8 mouse cellular contexts compared by ENCODE assay signal in the genomic region with DNA sequence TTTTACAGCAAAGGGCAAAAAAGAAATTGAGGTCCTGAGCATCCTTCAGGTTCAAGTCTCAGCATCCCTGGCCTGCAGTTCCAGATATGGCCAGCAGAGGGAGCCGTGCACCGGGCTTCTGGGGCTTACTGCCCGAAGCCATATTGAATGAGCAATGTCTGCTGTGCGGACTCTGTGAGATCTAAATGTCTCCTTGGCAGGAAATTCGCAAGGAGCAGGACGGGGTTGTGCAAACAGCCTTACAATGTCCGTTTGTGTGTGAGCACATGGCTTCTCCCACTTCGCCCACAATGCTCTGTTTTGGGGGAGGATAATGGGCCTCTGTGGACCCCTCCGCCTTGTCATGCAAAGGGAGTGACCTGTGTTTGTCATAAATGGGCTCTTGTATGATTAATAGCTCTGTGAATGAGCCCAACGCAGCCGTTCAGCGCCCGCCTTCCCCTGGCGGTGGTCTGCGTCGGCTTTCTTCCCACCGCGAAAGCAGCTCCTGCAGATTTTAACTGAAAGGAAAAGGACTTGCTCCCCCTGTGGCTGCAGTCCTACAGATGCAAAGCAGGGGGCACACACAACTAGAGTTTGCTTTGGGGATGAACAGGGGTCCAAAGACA.
DNase-seq lines count a peak whose midpoint lies in the region.

No protein-coding gene starts in this region.

- H3K4me1 ChIP-seq in megakaryocyte, embryonic 14.5 days, result peaks cover 37% of the 10 kb centered on the region

- H3K9me3 ChIP-seq in megakaryocyte, embryonic 14.5 days, result no peaks in the 10 kb centered on the region

- H3K27me3 ChIP-seq in megakaryocyte, embryonic 14.5 days (replicated peaks), result no peaks in the 10 kb centered on the region

- peak overlapping the region; percentile 83 for H3K4me3 ChIP-seq in megakaryocyte, embryonic 14.5 days (replicated peaks)

- H3K36me3 ChIP-seq in megakaryocyte, embryonic 14.5 days (replicated peaks; ENCODE audit: low read length), result no peaks in the 10 kb centered on the region

- intact Hi-C loops in gastrocnemius, postnatal 14 days (cut with DNase I; ENCODE audit: low total_unique reads), result loop anchor here (5.0 kb wide), 1 partner anchor 74 kb away; no protein-coding TSS in a partner anchor

- peak; percentile 71 for DNase-seq in adipocyte (ENCODE audit: low spot score)
- peak; percentile 80 for DNase-seq in embryo, embryonic 10 days (ENCODE audit: low spot score)
- DNase-seq in gastrocnemius, postnatal 14 days, result peak; percentile 81
- DNase-seq in induced T-regulatory cell, adult 2 months (ENCODE audit: low read depth), result peak; percentile 83
- DNase-seq in left cerebral cortex, adult 8-10 months (ENCODE audit: low spot score in 2 of 2), result peak; percentile 72 to 97
- DNase-seq in right cerebral cortex, postnatal 10 days (ENCODE audit: low spot score in 2 of 2), result peak; percentile 92 to 93
- DNase-seq in urinary bladder, postnatal 25 days (ENCODE audit: low spot score), result peak; percentile 90

Comparison
In these comparisons a context has a peak if more than half of its experiments do, and no peak if none do; other contexts are left out.
1. Peak in every context shown above with its lines: DNase-seq and H3K4me3 ChIP-seq.